Mouse (Mus musculus) intestine, postnatal 0 days (tissue): ENCODE data around the gene Ephb2. TPM values are rescaled to one million over a fixed set of nuclear protein-coding genes. Genes with fewer than 3 reads are reported as not detected.

ENCODE experiments used
- ATAC-seq: fragments of 200-750 bp; cut with Nextera tagmentation; 2 replicates; pipeline ENCODE4 v1.8.0; 2017; ENCODE audit warnings: mild to moderate bottlenecking, moderate TSS enrichment, moderate library complexity
- H3K27ac ChIP-seq: fragments of 300-500 bp; sonication (generic); 2 replicates; pipeline ENCODE4 v1.5.1; 2014; ENCODE audit warnings: mild to moderate bottlenecking, low read depth, low read length, moderate library complexity
- H3K27me3 ChIP-seq: fragments of 300-500 bp; sonication (generic); replicated peaks from 2 replicates; pipeline ENCODE4 v1.6.1; 2014; ENCODE audit warnings: low read length, mixed read lengths; ENCODE audit not compliant: control insufficient read depth, insufficient read depth
- H3K36me3 ChIP-seq: fragments of 300-500 bp; sonication (generic); 2 replicates; pipeline ENCODE4 v1.6.1; 2014; ENCODE audit warnings: mild to moderate bottlenecking, moderate library complexity; ENCODE audit not compliant: control insufficient read depth, insufficient read depth
- H3K4me1 ChIP-seq: fragments of 300-500 bp; sonication (generic); replicated peaks from 2 replicates; pipeline ENCODE4 v1.6.1; 2014; ENCODE audit warnings: antibody characterized with exemption, low read length, mixed read lengths; ENCODE audit not compliant: control insufficient read depth, insufficient read depth
- H3K4me2 ChIP-seq: fragments of 300-500 bp; sonication (generic); replicated peaks from 2 replicates; pipeline ENCODE4 v1.6.1; 2014; ENCODE audit warnings: low read depth, mild to moderate bottlenecking, moderate library complexity
- H3K4me3 ChIP-seq: fragments of 300-500 bp; sonication (generic); 2 replicates; pipeline ENCODE4 v1.5.1; 2014; ENCODE audit warnings: low read depth, low read length
- H3K9ac ChIP-seq: fragments of 300-500 bp; sonication (generic); 2 replicates; pipeline ENCODE4 v1.6.1; 2014; ENCODE audit warnings: mild to moderate bottlenecking, low read depth, low read length
- H3K9me3 ChIP-seq: fragments of 300-500 bp; sonication (generic); 2 replicates; pipeline ENCODE4 v1.6.1; 2016; ENCODE audit warnings: mixed run types; ENCODE audit not compliant: control insufficient read depth
- CTCF ChIP-seq: sonication (generic); IDR thresholded peaks from 2 replicates; pipeline ENCODE4 v1.5.1; 2016; ENCODE audit warnings: low read depth, mild to moderate bottlenecking, control low read depth, antibody characterized with exemption, moderate library complexity
- WGBS: fragments of 180-500 bp; shearing (Covaris S2); extraction: QIAGEN DNeasy Blood & Tissue Kit; methylation state at CpG from one replicate; pipeline ENCODE4 v1.1.7; 2014; 5-methylcytosine and 5-hydroxymethylcytosine counted together
- polyA plus RNA-seq: library from polyadenylated mRNA; unstranded; fragments of >200 nt; fragmentation: Nextera tagmentation; extraction: Ambion mirVana; gene quantifications from 2 replicates; pipeline ENCODE4 v1.2.1, GENCODE M21; 2015

The Ephb2 gene
- polyA plus RNA-seq, 1 experiment from 2014 or later = 5.7 TPM

GRCm38 (mm10) chr4:136698404-136699083 lies 137.2 kb downstream of the Ephb2 start:
- no peaks in the 10 kb centered on the region for H3K27me3 ChIP-seq
- no peak for TF ChIP-seq CTCF
- peaks cover 23% of the 10 kb centered on the region for H3K36me3 ChIP-seq
- no peak overlapping the region for H3K27ac ChIP-seq
- no peak overlapping the region for H3K4me3 ChIP-seq
- ATAC-seq = no peak
- no peak overlapping the region for H3K4me2 ChIP-seq
- H3K4me1 ChIP-seq = no peaks in the 10 kb centered on the region
- no peak overlapping the region for H3K9ac ChIP-seq
- WGBS = 90% methylated on average over 11 of the region's 11 CpGs
- no peaks in the 10 kb centered on the region for H3K9me3 ChIP-seq

GRCm38 (mm10) chr4:136697325-136697724 lies 138.5 kb downstream of the Ephb2 start:
- TF ChIP-seq CTCF = no peak
- Histone ChIP-seq H3K36me3 (peaks cover 23% of the 10 kb centered on the region), H3K27ac (no peak overlapping the region), H3K27me3 (no peaks in the 10 kb centered on the region), H3K9me3 (no peaks in the 10 kb centered on the region), H3K4me2 (no peak overlapping the region), H3K4me1 (no peaks in the 10 kb centered on the region), H3K9ac (no peak overlapping the region), H3K4me3 (no peak overlapping the region)
- ATAC-seq = no peak
- 95% methylated on average over 6 of the region's 6 CpGs for WGBS

GRCm38 (mm10) chr4:136696381-136696925 lies 139.3 kb downstream of the Ephb2 start:
- Histone ChIP-seq H3K4me1 (no peaks in the 10 kb centered on the region), H3K9me3 (no peaks in the 10 kb centered on the region), H3K27ac (no peak overlapping the region), H3K27me3 (no peaks in the 10 kb centered on the region), H3K4me2 (no peak overlapping the region), H3K9ac (no peak overlapping the region), H3K36me3 (peaks cover 23% of the 10 kb centered on the region), H3K4me3 (no peak overlapping the region)
- peak; percentile 41; the same call in 1 of the 2 replicates for ATAC-seq
- TF ChIP-seq CTCF = peak; percentile 97
- WGBS = 23% methylated on average over 5 of the region's 5 CpGs

- no peak overlapping the region for H3K27ac ChIP-seq
- H3K9ac ChIP-seq = no peak overlapping the region
- H3K27me3 ChIP-seq = no peaks in the 10 kb centered on the region
- H3K36me3 ChIP-seq = peaks cover 23% of the 10 kb centered on the region
- H3K4me3 ChIP-seq = no peak overlapping the region
- WGBS = 96% methylated on average over 9 of the region's 9 CpGs
- ATAC-seq = no peak
- no peak overlapping the region for H3K4me2 ChIP-seq
- no peaks in the 10 kb centered on the region for H3K9me3 ChIP-seq
- no peak for TF ChIP-seq CTCF
- H3K4me1 ChIP-seq = no peaks in the 10 kb centered on the region
Observed at GRCm38 (mm10) chr4:136695696-136696095, 140.1 kb downstream of the Ephb2 start.

GRCm38 (mm10) chr4:136690034-136690433 lies 145.8 kb downstream of the Ephb2 start:
- no peak for TF ChIP-seq CTCF
- no peaks in the 10 kb centered on the region for H3K4me1 ChIP-seq
- no peak overlapping the region for H3K9ac ChIP-seq
- H3K36me3 ChIP-seq = peaks cover 16% of the 10 kb centered on the region
- no peak overlapping the region for H3K4me3 ChIP-seq
- H3K9me3 ChIP-seq = no peaks in the 10 kb centered on the region
- H3K4me2 ChIP-seq = no peak overlapping the region
- no peak for ATAC-seq
- WGBS = 85% methylated on average over 12 of the region's 12 CpGs
- no peaks in the 10 kb centered on the region for H3K27me3 ChIP-seq
- no peak overlapping the region for H3K27ac ChIP-seq

GRCm38 (mm10) chr4:136688113-136688512 lies 147.7 kb downstream of the Ephb2 start:
- ATAC-seq = no peak
- Histone ChIP-seq H3K4me3 (no peak overlapping the region), H3K9ac (no peak overlapping the region), H3K27ac (no peak overlapping the region), H3K9me3 (no peaks in the 10 kb centered on the region), H3K36me3 (peaks cover 5% of the 10 kb centered on the region), H3K4me1 (no peaks in the 10 kb centered on the region), H3K27me3 (no peaks in the 10 kb centered on the region), H3K4me2 (no peak overlapping the region)
- peak; percentile 47 for TF ChIP-seq CTCF
- 66% methylated on average over 4 of the region's 4 CpGs for WGBS
